Mouse (Mus musculus) midbrain, embryonic 14.5 days (tissue): ENCODE data around the gene Rras. TPM values are rescaled to one million over a fixed set of nuclear protein-coding genes. Genes with fewer than 3 reads are reported as not detected.

Experiments used
- ATAC-seq: fragments of 200-750 bp; cut with Nextera tagmentation; 2 replicates; pipeline ENCODE4 v1.8.0; 2017; ENCODE audit warnings: moderate number of reproducible peaks, moderate library complexity; ENCODE audit not compliant: low FRiP score, low TSS enrichment
- DNase-seq: peaks from one replicate; pipeline ENCODE4 v3.0.0-alpha.2; 2015
- H3K27ac ChIP-seq: fragments of 300-500 bp; sonication (generic); replicated peaks from 2 replicates; pipeline ENCODE4 v1.5.1; 2014; ENCODE audit warnings: mild to moderate bottlenecking, low read depth, low read length, moderate library complexity
- H3K27me3 ChIP-seq: fragments of 300-500 bp; sonication (generic); 2 replicates; pipeline ENCODE4 v1.6.1; 2014; ENCODE audit warnings: low read length, control low read depth, mixed read lengths; ENCODE audit not compliant: control insufficient read depth, insufficient read depth
- H3K36me3 ChIP-seq: fragments of 300-500 bp; sonication (generic); 2 replicates; pipeline ENCODE4 v1.6.1; 2014; ENCODE audit warnings: low read length, control low read depth; ENCODE audit not compliant: control insufficient read depth, insufficient read depth
- H3K4me1 ChIP-seq: fragments of 300-500 bp; sonication (generic); 2 replicates; pipeline ENCODE4 v1.6.1; 2014; ENCODE audit warnings: mild to moderate bottlenecking, antibody characterized with exemption, low read length, control low read depth; ENCODE audit not compliant: control insufficient read depth, insufficient read depth
- H3K4me2 ChIP-seq: fragments of 300-500 bp; sonication (generic); 2 replicates; pipeline ENCODE4 v1.6.1; 2014; ENCODE audit warnings: mild to moderate bottlenecking, low read length, moderate library complexity
- H3K4me3 ChIP-seq: fragments of 300-500 bp; sonication (generic); replicated peaks from 2 replicates; pipeline ENCODE4 v1.5.1; 2014; ENCODE audit warnings: low read depth, low read length
- H3K9ac ChIP-seq: fragments of 300-500 bp; sonication (generic); replicated peaks from 2 replicates; pipeline ENCODE4 v1.6.1; 2014; ENCODE audit warnings: mild to moderate bottlenecking, low read length, moderate library complexity
- H3K9me3 ChIP-seq: fragments of 300-500 bp; sonication (generic); 2 replicates; pipeline ENCODE4 v1.6.1; 2016; ENCODE audit warnings: low read length, control low read depth, mixed read lengths; ENCODE audit not compliant: control insufficient read depth
- WGBS: fragments of 180-500 bp; shearing (Covaris S2); extraction: QIAGEN DNeasy Blood & Tissue Kit; methylation state at CpG from one replicate; pipeline ENCODE4 v1.1.7; 2014; 5-methylcytosine and 5-hydroxymethylcytosine counted together
- polyA plus RNA-seq: library from polyadenylated mRNA; unstranded; fragments of >200 nt; fragmentation: Nextera tagmentation; extraction: Ambion mirVana; gene quantifications from 2 replicates; pipeline ENCODE4 v1.2.1, GENCODE M21; 2014

Rras gene
- polyA plus RNA-seq, 1 experiment from 2014 or later = 13.2 TPM

- Histone ChIP-seq H3K36me3 (peaks cover 38% of the 10 kb centered on the region), H3K4me2 (peak overlapping the region; percentile 97), H3K9me3 (no peaks in the 10 kb centered on the region), H3K4me1 (peaks cover 9% of the 10 kb centered on the region; the same call in 1 of the 2 replicates), H3K9ac (peak overlapping the region; percentile 87), H3K4me3 (peak overlapping the region; percentile 76), H3K27me3 (no peaks in the 10 kb centered on the region), H3K27ac (peak overlapping the region; percentile 97)
- DNase-seq (peak; percentile 15), ATAC-seq (no peak)
- WGBS = 1% methylated on average over 13 of the region's 13 CpGs
Measured at GRCm38 (mm10) chr7:45051601-45051974, 33.8 kb downstream of the Rras start.

GRCm38 (mm10) chr7:45052181-45052861, 34.6 kb downstream of the Rras start:
- peaks cover 31% of the 10 kb centered on the region for H3K36me3 ChIP-seq
- H3K4me2 ChIP-seq = peak overlapping the region; percentile 97
- peaks cover 9% of the 10 kb centered on the region; the same call in 1 of the 2 replicates for H3K4me1 ChIP-seq
- DNase-seq (peak; percentile 34), ATAC-seq (no peak)
- H3K4me3 ChIP-seq = peak overlapping the region; percentile 76
- WGBS = under 1% methylated on average over 38 of the region's 38 CpGs
- peak overlapping the region; percentile 87 for H3K9ac ChIP-seq
- no peaks in the 10 kb centered on the region for H3K9me3 ChIP-seq
- no peaks in the 10 kb centered on the region for H3K27me3 ChIP-seq
- H3K27ac ChIP-seq = peak overlapping the region; percentile 97

- peak within 1 kb of the TSS; percentile 76 for H3K4me3 ChIP-seq
- H3K36me3 ChIP-seq = peaks cover 26% of the 10 kb centered on the region
- under 1% methylated on average over 16 of the region's 18 CpGs for WGBS
- DNase-seq (peak; percentile 83), ATAC-seq (no peak)
- H3K27ac ChIP-seq = peak within 1 kb of the TSS; percentile 97
- H3K9ac ChIP-seq = peak within 1 kb of the TSS; percentile 87
- H3K4me1 ChIP-seq = peaks cover 9% of the 10 kb centered on the region; the same call in 1 of the 2 replicates
- no peaks in the 10 kb centered on the region for H3K9me3 ChIP-seq
- peak within 1 kb of the TSS; percentile 97 for H3K4me2 ChIP-seq
- H3K27me3 ChIP-seq = no peaks in the 10 kb centered on the region
Measured at GRCm38 (mm10) chr7:45052862-45053116, 35.0 kb downstream of the Rras start, which contains the start of gene Prr12. TSS of gene Prr12 (minus strand) at chr7:45052881.

- Histone ChIP-seq H3K4me1 (peaks cover 9% of the 10 kb centered on the region; the same call in 1 of the 2 replicates), H3K9ac (peak overlapping the region; percentile 87), H3K4me3 (peak overlapping the region; percentile 76), H3K4me2 (peak overlapping the region; percentile 97), H3K36me3 (peaks cover 21% of the 10 kb centered on the region), H3K9me3 (no peaks in the 10 kb centered on the region), H3K27me3 (no peaks in the 10 kb centered on the region), H3K27ac (peak overlapping the region; percentile 97)
- WGBS = under 1% methylated on average over 35 of the region's 59 CpGs
- ATAC-seq (peak; percentile 67), DNase-seq (peak; percentile 89)
Measured at GRCm38 (mm10) chr7:45053117-45053930, 35.6 kb downstream of the Rras start.

- WGBS = under 1% methylated on average over 33 of the region's 33 CpGs
- DNase-seq = peak; percentile 91
- no peaks in the 10 kb centered on the region for H3K27me3 ChIP-seq
Measured at GRCm38 (mm10) chr7:45053931-45054510, 36.3 kb downstream of the Rras start.

GRCm38 (mm10) chr7:45056329-45056971, 38.7 kb downstream of the Rras start:
- Histone ChIP-seq H3K27ac (no peak overlapping the region), H3K4me1 (peaks cover 28% of the 10 kb centered on the region), H3K9ac (no peak overlapping the region), H3K4me2 (no peak overlapping the region), H3K4me3 (no peak overlapping the region), H3K9me3 (no peaks in the 10 kb centered on the region), H3K27me3 (no peaks in the 10 kb centered on the region), H3K36me3 (no peaks in the 10 kb centered on the region)
- DNase-seq (no peak), ATAC-seq (no peak)
- WGBS = 65% methylated on average over 14 of the region's 14 CpGs

More at GRCm38 (mm10) chr7:45053931-45054510, 36.3 kb downstream of the Rras start:
- ATAC-seq = peak; percentile 88
- peak overlapping the region; percentile 76 for H3K4me3 ChIP-seq
- peak overlapping the region; percentile 87 for H3K9ac ChIP-seq
- H3K4me1 ChIP-seq = peaks cover 15% of the 10 kb centered on the region
- H3K9me3 ChIP-seq = no peaks in the 10 kb centered on the region
- H3K27ac ChIP-seq = peak overlapping the region; percentile 97
- H3K36me3 ChIP-seq = peaks cover 14% of the 10 kb centered on the region
- peak overlapping the region; percentile 97 for H3K4me2 ChIP-seq

- Histone ChIP-seq H3K4me2 (no peak overlapping the region), H3K27ac (no peak overlapping the region), H3K9me3 (no peaks in the 10 kb centered on the region), H3K4me3 (no peak overlapping the region), H3K9ac (no peak overlapping the region), H3K27me3 (no peaks in the 10 kb centered on the region), H3K4me1 (peaks cover 33% of the 10 kb centered on the region), H3K36me3 (no peaks in the 10 kb centered on the region)
- no peak for DNase-seq
- no peak for ATAC-seq
Measured at GRCm38 (mm10) chr7:45056972-45057348, 39.2 kb downstream of the Rras start.
